Mouse (Mus musculus) adrenal gland, adult 18-20 months (tissue): ENCODE measurements around the gene Fyn. TPM values are rescaled to one million over a fixed set of nuclear protein-coding genes. Genes with fewer than 3 reads are reported as not detected.

Source experiments
- DNase-seq, 2 experiments: peaks; one replicate each; pipeline ENCODE4 v3.0.0; 2021 to 2022; ENCODE audit warnings: low spot score in 2 of 2
- total RNA-seq, 2 experiments: library from RNA; stranded (reverse); gene quantifications; 1 replicate in 1 of 2; 2 replicates in 1 of 2; pipeline ENCODE4 v1.2.3; 2021

Fyn gene
- total RNA-seq, 2 experiments from 2014 or later = 41.4 to 46.2 TPM

GRCm38 (mm10) chr10:39557360-39557759 lies 188.7 kb downstream of the Fyn start:
- DNase-seq = no peak

GRCm38 (mm10) chr10:39557851-39558250 lies 189.2 kb downstream of the Fyn start:
- DNase-seq = peak; percentile 43 to 50

GRCm38 (mm10) chr10:39558492-39559005 lies 189.9 kb downstream of the Fyn start:
- DNase-seq = no peak

GRCm38 (mm10) chr10:39559321-39559720 lies 190.7 kb downstream of the Fyn start:
- no peak for DNase-seq

GRCm38 (mm10) chr10:39562383-39562782 lies 193.7 kb downstream of the Fyn start:
- no peak for DNase-seq

- DNase-seq = no peak
Observed at GRCm38 (mm10) chr10:39563552-39564223, 195.0 kb downstream of the Fyn start.

- no peak for DNase-seq
Observed at GRCm38 (mm10) chr10:39566901-39567300, 198.2 kb downstream of the Fyn start.

- no peak for DNase-seq
Observed at GRCm38 (mm10) chr10:39568991-39569390, 200.3 kb downstream of the Fyn start.

GRCm38 (mm10) chr10:39571011-39571410 lies 202.4 kb downstream of the Fyn start:
- peak in 1 of 2 experiments; percentile 22 for DNase-seq

- no peak for DNase-seq
Observed at GRCm38 (mm10) chr10:39572050-39572671, 203.5 kb downstream of the Fyn start.

- DNase-seq = no peak
Observed at GRCm38 (mm10) chr10:39572672-39573051, 204.0 kb downstream of the Fyn start.

GRCm38 (mm10) chr10:39576466-39576865 lies 207.8 kb downstream of the Fyn start:
- DNase-seq = no peak

- no peak for DNase-seq
Observed at GRCm38 (mm10) chr10:39580477-39580876, 211.8 kb downstream of the Fyn start.

- DNase-seq = no peak
Observed at GRCm38 (mm10) chr10:39582385-39582784, 213.7 kb downstream of the Fyn start.

GRCm38 (mm10) chr10:39583718-39584117 lies 215.1 kb downstream of the Fyn start:
- DNase-seq = no peak

- DNase-seq = no peak
Observed at GRCm38 (mm10) chr10:39587290-39587925, 218.8 kb downstream of the Fyn start.

GRCm38 (mm10) chr10:39587973-39588746 lies 219.5 kb downstream of the Fyn start:
- no peak for DNase-seq

GRCm38 (mm10) chr10:39589765-39590546 lies 221.3 kb downstream of the Fyn start:
- no peak for DNase-seq

- no peak for DNase-seq
Observed at GRCm38 (mm10) chr10:39590629-39591028, 222.0 kb downstream of the Fyn start.

GRCm38 (mm10) chr10:39592501-39592900 lies 223.8 kb downstream of the Fyn start:
- DNase-seq = no peak

GRCm38 (mm10) chr10:39594716-39595115 lies 226.1 kb downstream of the Fyn start:
- no peak for DNase-seq
